Mouse (Mus musculus): ENCODE data around the gene Mesp2. TPM values are rescaled to one million over a fixed set of nuclear protein-coding genes. Genes with fewer than 3 reads are reported as not detected.
A peak's percentile ranks its signal among the peaks of the same experiment; 100 is the strongest.
"Not testable (repeated sequence)": the region's sequence is repeated elsewhere in the genome, so short reads cannot be mapped to it uniquely, and the experiment has no call there.

The Mesp2 gene
- polyA plus RNA-seq, 1 experiment from 2014 or later: 0.76 TPM

GRCm38 (mm10) chr7:79781826-79782515 lies 28.6 kb upstream of the Mesp2 start:
- Histone ChIP-seq H3K27ac (ENCODE audit: low read depth, low read length) (no peak overlapping the region), H3K9me3 (ENCODE audit: control insufficient read depth, low read length) (no peaks in the 10 kb centered on the region), H3K9ac (ENCODE audit: low read length) (no peak overlapping the region), H3K4me2 (ENCODE audit: low read depth) (no peak overlapping the region), H3K4me3 (ENCODE audit: low read depth, low read length) (no peak overlapping the region), H3K4me1 (ENCODE audit: control insufficient read depth, insufficient read depth, low read length) (no peaks in the 10 kb centered on the region), H3K36me3 (ENCODE audit: control insufficient read depth, insufficient read depth, low read length) (no peaks in the 10 kb centered on the region), H3K27me3 (ENCODE audit: control insufficient read depth, insufficient read depth, low read length) (no peaks in the 10 kb centered on the region)
- ATAC-seq (ENCODE audit: insufficient read depth, low FRiP score, low TSS enrichment) (no peak), DNase-seq (ENCODE audit: low spot score) (no peak)
- WGBS: 82% methylated on average over 11 of the region's 11 CpGs

- Histone ChIP-seq H3K4me1 (ENCODE audit: control insufficient read depth, insufficient read depth, low read length) (no peaks in the 10 kb centered on the region), H3K4me2 (ENCODE audit: low read depth) (no peak overlapping the region), H3K4me3 (ENCODE audit: low read depth, low read length) (no peak overlapping the region), H3K36me3 (ENCODE audit: control insufficient read depth, insufficient read depth, low read length) (no peaks in the 10 kb centered on the region), H3K9ac (ENCODE audit: low read length) (no peak overlapping the region), H3K27ac (ENCODE audit: low read depth, low read length) (no peak overlapping the region), H3K27me3 (ENCODE audit: control insufficient read depth, insufficient read depth, low read length) (no peaks in the 10 kb centered on the region), H3K9me3 (ENCODE audit: control insufficient read depth, low read length) (no peaks in the 10 kb centered on the region)
- WGBS: 75% methylated on average over 2 of the region's 2 CpGs
- no peak for DNase-seq (ENCODE audit: low spot score)
- no peak for ATAC-seq (ENCODE audit: insufficient read depth, low FRiP score, low TSS enrichment)
These were observed 28.0 kb upstream of the Mesp2 start for GRCm38 (mm10) chr7:79782516-79782855.

GRCm38 (mm10) chr7:79786295-79786694 lies 24.2 kb upstream of the Mesp2 start:
- Histone ChIP-seq H3K36me3 (ENCODE audit: control insufficient read depth, insufficient read depth, low read length) (no peaks in the 10 kb centered on the region), H3K4me2 (ENCODE audit: low read depth) (no peak overlapping the region), H3K27me3 (ENCODE audit: control insufficient read depth, insufficient read depth, low read length) (peaks cover 6% of the 10 kb centered on the region), H3K27ac (ENCODE audit: low read depth, low read length) (no peak overlapping the region), H3K9me3 (ENCODE audit: control insufficient read depth, low read length) (no peaks in the 10 kb centered on the region), H3K9ac (ENCODE audit: low read length) (no peak overlapping the region), H3K4me3 (ENCODE audit: low read depth, low read length) (no peak overlapping the region), H3K4me1 (ENCODE audit: control insufficient read depth, insufficient read depth, low read length) (no peaks in the 10 kb centered on the region)
- WGBS: 23% methylated on average over 6 of the region's 6 CpGs
- DNase-seq (ENCODE audit: low spot score): peak; percentile 74
- ATAC-seq (ENCODE audit: insufficient read depth, low FRiP score, low TSS enrichment): no peak

- 9% methylated on average over 2 of the region's 2 CpGs for WGBS
- not testable (repeated sequence) for H3K9ac ChIP-seq (ENCODE audit: low read length); H3K9me3 ChIP-seq (ENCODE audit: control insufficient read depth, low read length); DNase-seq (ENCODE audit: low spot score); H3K4me2 ChIP-seq (ENCODE audit: low read depth); H3K36me3 ChIP-seq (ENCODE audit: control insufficient read depth, insufficient read depth, low read length); H3K4me3 ChIP-seq (ENCODE audit: low read depth, low read length); H3K27ac ChIP-seq (ENCODE audit: low read depth, low read length); H3K4me1 ChIP-seq (ENCODE audit: control insufficient read depth, insufficient read depth, low read length); ATAC-seq (ENCODE audit: insufficient read depth, low FRiP score, low TSS enrichment)
- H3K27me3 ChIP-seq (ENCODE audit: control insufficient read depth, insufficient read depth, low read length): peaks cover 38% of the 10 kb centered on the region
These were observed 20.7 kb upstream of the Mesp2 start for GRCm38 (mm10) chr7:79789812-79790211.

- 2% methylated on average over 77 of the region's 80 CpGs for WGBS
- H3K4me1 ChIP-seq (ENCODE audit: control insufficient read depth, insufficient read depth, low read length): peaks cover 6% of the 10 kb centered on the region; the same call in 1 of the 2 replicates
- peak; percentile 67 for DNase-seq (ENCODE audit: low spot score)
- peak overlapping the region; percentile 67 for H3K4me2 ChIP-seq (ENCODE audit: low read depth)
- H3K27ac ChIP-seq (ENCODE audit: low read depth, low read length): no peak overlapping the region
- peak overlapping the region; percentile 42 for H3K9ac ChIP-seq (ENCODE audit: low read length)
- peaks cover 38% of the 10 kb centered on the region for H3K27me3 ChIP-seq (ENCODE audit: control insufficient read depth, insufficient read depth, low read length)
- H3K9me3 ChIP-seq (ENCODE audit: control insufficient read depth, low read length): no peaks in the 10 kb centered on the region
- no peaks in the 10 kb centered on the region for H3K36me3 ChIP-seq (ENCODE audit: control insufficient read depth, insufficient read depth, low read length)
- ATAC-seq (ENCODE audit: insufficient read depth, low FRiP score, low TSS enrichment): no peak
- H3K4me3 ChIP-seq (ENCODE audit: low read depth, low read length): peak overlapping the region; percentile 33
These were observed 17.7 kb upstream of the Mesp2 start for GRCm38 (mm10) chr7:79792635-79793421.

- 70% methylated on average over 6 of the region's 6 CpGs for WGBS
- Histone ChIP-seq H3K9me3 (ENCODE audit: control insufficient read depth, low read length) (no peaks in the 10 kb centered on the region), H3K4me1 (ENCODE audit: control insufficient read depth, insufficient read depth, low read length) (peaks cover 6% of the 10 kb centered on the region; the same call in 1 of the 2 replicates), H3K36me3 (ENCODE audit: control insufficient read depth, insufficient read depth, low read length) (no peaks in the 10 kb centered on the region), H3K4me3 (ENCODE audit: low read depth, low read length) (peak within 1 kb of the TSS; percentile 33), H3K27ac (ENCODE audit: low read depth, low read length) (no peak within 1 kb of the TSS), H3K4me2 (ENCODE audit: low read depth) (peak within 1 kb of the TSS; percentile 67), H3K9ac (ENCODE audit: low read length) (peak within 1 kb of the TSS; percentile 42), H3K27me3 (ENCODE audit: control insufficient read depth, insufficient read depth, low read length) (peaks cover 38% of the 10 kb centered on the region)
- no peak for ATAC-seq (ENCODE audit: insufficient read depth, low FRiP score, low TSS enrichment)
- no peak for DNase-seq (ENCODE audit: low spot score)
These were observed 16.8 kb upstream of the Mesp2 start, which contains the start of gene Mesp1 for GRCm38 (mm10) chr7:79793688-79794087. Gene Mesp1 (minus strand): TSS chr7:79793788.

- Histone ChIP-seq H3K9me3 (ENCODE audit: control insufficient read depth, low read length) (no peaks in the 10 kb centered on the region), H3K9ac (ENCODE audit: low read length) (no peak overlapping the region), H3K27me3 (ENCODE audit: control insufficient read depth, insufficient read depth, low read length) (peaks cover 10% of the 10 kb centered on the region), H3K4me2 (ENCODE audit: low read depth) (no peak overlapping the region), H3K4me3 (ENCODE audit: low read depth, low read length) (no peak overlapping the region), H3K27ac (ENCODE audit: low read depth, low read length) (no peak overlapping the region), H3K36me3 (ENCODE audit: control insufficient read depth, insufficient read depth, low read length) (no peaks in the 10 kb centered on the region), H3K4me1 (ENCODE audit: control insufficient read depth, insufficient read depth, low read length) (no peaks in the 10 kb centered on the region)
- no peak for ATAC-seq (ENCODE audit: insufficient read depth, low FRiP score, low TSS enrichment)
- no peak for DNase-seq (ENCODE audit: low spot score)
- 38% methylated on average over 5 of the region's 5 CpGs for WGBS
These were observed 11.9 kb upstream of the Mesp2 start for GRCm38 (mm10) chr7:79798606-79799005.

GRCm38 (mm10) chr7:79799048-79799447 lies 11.5 kb upstream of the Mesp2 start:
- Histone ChIP-seq H3K27me3 (ENCODE audit: control insufficient read depth, insufficient read depth, low read length) (peaks cover 6% of the 10 kb centered on the region), H3K36me3 (ENCODE audit: control insufficient read depth, insufficient read depth, low read length) (no peaks in the 10 kb centered on the region), H3K4me3 (ENCODE audit: low read depth, low read length) (no peak overlapping the region), H3K4me1 (ENCODE audit: control insufficient read depth, insufficient read depth, low read length) (no peaks in the 10 kb centered on the region), H3K4me2 (ENCODE audit: low read depth) (no peak overlapping the region), H3K9ac (ENCODE audit: low read length) (no peak overlapping the region), H3K27ac (ENCODE audit: low read depth, low read length) (no peak overlapping the region), H3K9me3 (ENCODE audit: control insufficient read depth, low read length) (no peaks in the 10 kb centered on the region)
- ATAC-seq (ENCODE audit: insufficient read depth, low FRiP score, low TSS enrichment): no peak
- WGBS: 8% methylated on average over 8 of the region's 8 CpGs
- peak; percentile 84 for DNase-seq (ENCODE audit: low spot score)

GRCm38 (mm10) chr7:79799506-79799905 lies 11.0 kb upstream of the Mesp2 start:
- no peak overlapping the region for H3K27ac ChIP-seq (ENCODE audit: low read depth, low read length)
- WGBS: 68% methylated on average over 6 of the region's 6 CpGs
- no peak overlapping the region for H3K9ac ChIP-seq (ENCODE audit: low read length)
- ATAC-seq (ENCODE audit: insufficient read depth, low FRiP score, low TSS enrichment): no peak
- no peaks in the 10 kb centered on the region for H3K4me1 ChIP-seq (ENCODE audit: control insufficient read depth, insufficient read depth, low read length)
- H3K36me3 ChIP-seq (ENCODE audit: control insufficient read depth, insufficient read depth, low read length): no peaks in the 10 kb centered on the region
- no peak overlapping the region for H3K4me3 ChIP-seq (ENCODE audit: low read depth, low read length)
- H3K9me3 ChIP-seq (ENCODE audit: control insufficient read depth, low read length): no peaks in the 10 kb centered on the region
- no peak overlapping the region for H3K4me2 ChIP-seq (ENCODE audit: low read depth)
- no peak for DNase-seq (ENCODE audit: low spot score)
- peaks cover 2% of the 10 kb centered on the region; the same call in 1 of the 2 replicates for H3K27me3 ChIP-seq (ENCODE audit: control insufficient read depth, insufficient read depth, low read length)

Measured in neural tube, embryonic 11.5 days (tissue).